In genomic region chr11:43556538-43556937, GRCm38 (mm10) we compare ENCODE assay signal across 20 mouse cellular contexts. TPM values are rescaled to one million over a fixed set of nuclear protein-coding genes. Genes with fewer than 3 reads are reported as not detected.
DNase-seq lines count a peak whose midpoint lies in the region; ATAC-seq and TF ChIP-seq lines count a peak whose summit lies in the region.
"Had no signal": no experiment of that assay in that cellular context is flagged by ENCODE, and none has a peak within 500 bp of the region (broad histone marks: within the 10 kb centered on the region; RNA-seq: fewer than 3 reads in every experiment).

No protein-coding gene starts in this region.

- 77% methylated on average over 11 of the region's 11 CpGs for WGBS in heart, embryonic 13.5 days
- WGBS in liver, adult 2 months: 74% methylated on average over 11 of the region's 11 CpGs
- WGBS in liver, embryonic 12.5 days (ENCODE audit: insufficient replicate concordance): 73% methylated on average over 11 of the region's 11 CpGs

- in situ Hi-C loops in CH12.LX (cut with MboI; ENCODE audit: low pct_ligation_motif_present, low pct_unique_long_range_greater_than_20kb, low sequenced_read_pairs): no loop called here

- peak; percentile 52 for TF ChIP-seq RAD21 in CH12.LX (IDR thresholded peaks at IDR 0.05; ENCODE audit: low read depth, low read length)

- TF ChIP-seq POLR2A in liver, adult 2 months (IDR thresholded peaks at IDR 0.05; ENCODE audit: extremely low read depth, insufficient read depth, low read length): no peak
- TF ChIP-seq POLR2A in CH12.LX (IDR thresholded peaks at IDR 0.05; ENCODE audit: low read depth, low read length): no peak

- H3K4me2 ChIP-seq in heart, embryonic 13.5 days: no peak overlapping the region
- no peak overlapping the region for H3K4me2 ChIP-seq in liver, embryonic 12.5 days
- H3K4me2 ChIP-seq in CH12.LX (ENCODE audit: insufficient read depth, low read depth, poor library complexity, severe bottlenecking): no peak overlapping the region
- H3K4me2 ChIP-seq: lung, embryonic 15.5 days; midbrain, embryonic 12.5 days had no signal

- no peak overlapping the region for H3K4me3 ChIP-seq in heart, embryonic 13.5 days
- H3K4me3 ChIP-seq in liver, adult 2 months (ENCODE audit: insufficient read depth, low read depth, low read length): no peak overlapping the region
- H3K4me3 ChIP-seq in liver, embryonic 12.5 days: no peak overlapping the region
- H3K4me3 ChIP-seq in CH12.LX (replicated peaks in 1 of 3; ENCODE audit: low read depth in 2 of 3, low read length in 2 of 3, poor library complexity in 1 of 3): no peak overlapping the region
- H3K4me3 ChIP-seq: hindbrain, embryonic 10.5 days; lung, embryonic 15.5 days; midbrain, embryonic 12.5 days had no signal

- TF ChIP-seq EP300 in CH12.LX (IDR thresholded peaks at IDR 0.05; ENCODE audit: low read length): no peak

- peaks cover 55% of the 10 kb centered on the region for H3K36me3 ChIP-seq in heart, embryonic 13.5 days
- H3K36me3 ChIP-seq in liver, adult 2 months (ENCODE audit: control insufficient read depth, insufficient read depth, low read length): no peaks in the 10 kb centered on the region
- H3K36me3 ChIP-seq in liver, embryonic 12.5 days: peaks cover 16% of the 10 kb centered on the region
- no peaks in the 10 kb centered on the region for H3K36me3 ChIP-seq in CH12.LX (replicated peaks in 1 of 2; ENCODE audit: control insufficient read depth in 1 of 2, insufficient read depth in 1 of 2, low read length in 1 of 2)

- dilution Hi-C loops in CH12.LX (cut with MboI; ENCODE audit: extremely low pct_ligation_motif_present, extremely low pct_unique_long_range_greater_than_20kb, low sequenced_read_pairs): no loop called here

- H3K4me1 ChIP-seq in heart, embryonic 13.5 days: peaks cover 53% of the 10 kb centered on the region
- H3K4me1 ChIP-seq in liver, adult 2 months (ENCODE audit: control insufficient read depth, insufficient read depth, low read length): peaks cover 4% of the 10 kb centered on the region
- peaks cover 12% of the 10 kb centered on the region for H3K4me1 ChIP-seq in liver, embryonic 12.5 days
- H3K4me1 ChIP-seq in CH12.LX (ENCODE audit: control insufficient read depth in 1 of 2, insufficient read depth in 2 of 2): 0 out of 4 replicates have a peak, but pooled peaks cover 0 to 3% of the 10 kb centered on the region in 2 experiments
- H3K4me1 ChIP-seq: lung, embryonic 15.5 days had no signal

- H3K27me3 ChIP-seq in heart, embryonic 13.5 days (replicated peaks): no peaks in the 10 kb centered on the region
- H3K27me3 ChIP-seq in liver, adult 2 months (ENCODE audit: control insufficient read depth, insufficient read depth, low read length): no peaks in the 10 kb centered on the region
- H3K27me3 ChIP-seq in liver, embryonic 12.5 days (replicated peaks): no peaks in the 10 kb centered on the region
- peaks cover 3% of the 10 kb centered on the region for H3K27me3 ChIP-seq in CH12.LX (replicated peaks)
- H3K27me3 ChIP-seq: lung, embryonic 15.5 days; midbrain, embryonic 12.5 days had no signal

- no peak for DNase-seq in heart, postnatal 14 days
- peak; percentile 19 for DNase-seq in liver, adult 2 months (ENCODE audit: extremely low read depth, low read depth, low spot score)
- DNase-seq in 416B (ENCODE audit: low read depth) (peak; percentile 50), CH12.LX (ENCODE audit: extremely low read depth) (no peak)
- DNase-seq in frontal cortex, postnatal 25 days (ENCODE audit: low spot score in 2 of 2): no peak
- DNase-seq: cerebellum, adult 9-10 months; kidney, adult 18-20 months; kidney, postnatal 4 days; right cerebral cortex, adult 18-20 months had no signal

- H3K9ac ChIP-seq in heart, embryonic 13.5 days: no peak overlapping the region
- H3K9ac ChIP-seq in liver, adult 2 months (ENCODE audit: low read depth, low read length): no peak overlapping the region
- no peak overlapping the region for H3K9ac ChIP-seq in liver, embryonic 12.5 days
- H3K9ac ChIP-seq in CH12.LX (ENCODE audit: insufficient read depth, low read depth): no peak overlapping the region
- H3K9ac ChIP-seq: lung, embryonic 15.5 days; midbrain, embryonic 12.5 days had no signal

- intact Hi-C loops in heart, postnatal 14 days (cut with DNase I): loop anchor here (2.0 kb wide), 1 partner anchor 62 kb away; no protein-coding TSS in a partner anchor

- H3K27ac ChIP-seq in heart, embryonic 13.5 days (replicated peaks): 0 out of 2 replicates have a peak overlapping the region, but pooled peaks have one; percentile 32
- no peak overlapping the region for H3K27ac ChIP-seq in liver, adult 2 months (replicated peaks; ENCODE audit: insufficient read depth, low read depth, low read length)
- no peak overlapping the region for H3K27ac ChIP-seq in liver, embryonic 12.5 days
- no peak overlapping the region for H3K27ac ChIP-seq in CH12.LX (ENCODE audit: insufficient read depth, low read depth)
- H3K27ac ChIP-seq: hindbrain, embryonic 10.5 days; lung, embryonic 15.5 days; midbrain, embryonic 12.5 days had no signal

- no peaks in the 10 kb centered on the region for H3K9me3 ChIP-seq in heart, embryonic 13.5 days
- no peaks in the 10 kb centered on the region for H3K9me3 ChIP-seq in liver, embryonic 12.5 days (replicated peaks)
- H3K9me3 ChIP-seq in CH12.LX (replicated peaks; ENCODE audit: low read length): no peaks in the 10 kb centered on the region
- H3K9me3 ChIP-seq: hindbrain, embryonic 10.5 days; lung, embryonic 15.5 days; midbrain, embryonic 12.5 days had no signal

- peak; percentile 52 for TF ChIP-seq CTCF in liver, adult 2 months (IDR thresholded peaks at IDR 0.05; ENCODE audit: low read depth, low read length)
- peak in 1 of 2 experiments; percentile 66; a peak in 2 of 4 replicates for TF ChIP-seq CTCF in CH12.LX (conservative IDR thresholded peaks at IDR 0.05 in 1 of 2, IDR thresholded peaks at IDR 0.05 in 1 of 2; ENCODE audit: low read depth in 2 of 2, low read length in 2 of 2)

- no peaks in the 10 kb centered on the region for H3K79me2 ChIP-seq in liver, adult 2 months (ENCODE audit: control insufficient read depth, insufficient read depth, low read length)
- no peaks in the 10 kb centered on the region for H3K79me2 ChIP-seq in CH12.LX (replicated peaks; ENCODE audit: control insufficient read depth, extremely low read depth, insufficient read depth, poor library complexity, severe bottlenecking)

- no peak for ATAC-seq in heart, embryonic 13.5 days (ENCODE audit: extremely low read depth, insufficient number of reproducible peaks, low FRiP score, low TSS enrichment)
- ATAC-seq in liver, embryonic 12.5 days: no peak
- ATAC-seq in erythroblast, adult 5-6 weeks (replicated peaks; ENCODE audit: low FRiP score, poor library complexity, severe bottlenecking): no peak
- ATAC-seq: forebrain, embryonic 14.5 days had no signal

TF ChIP-seq in CH12.LX, 34 proteins besides CTCF, POLR2A, EP300 and RAD21:
- TF ChIP-seq MAZ (IDR thresholded peaks at IDR 0.05; ENCODE audit: low read depth, low read length) (no peak), ELF1 (IDR thresholded peaks at IDR 0.05; ENCODE audit: low read depth, low read length) (0 out of 2 replicates have a peak, but pooled peaks have one; percentile 14), SMC3 (IDR thresholded peaks at IDR 0.05; ENCODE audit: low read depth, low read length) (peak; percentile 57), ZNF384 (IDR thresholded peaks at IDR 0.05; ENCODE audit: low read depth, low read length) (no peak)

RNA-seq across cellular contexts. Expression of gene Ccnjl, which starts 28.0 kb away (rescaled TPM):
- 15.7 and 20.7 TPM in 2 replicates for polyA plus RNA-seq in heart, embryonic 13.5 days (2015; fragmentation: Nextera tagmentation; extraction: Ambion mirVana)
- 1 to 10 TPM; 7.4 to 8.5 TPM for total RNA-seq in heart, postnatal 14 days (2021)
- total RNA-seq in liver, adult 2 months (2014; rRNA removed): 0.07 and 0.09 TPM in 2 replicates
- polyA plus RNA-seq in liver, adult 2 months (2012; rRNA removed): 0.10 and 0.20 TPM in 2 replicates
- 5.4 and 5.6 TPM in 2 replicates for polyA plus RNA-seq in liver, embryonic 12.5 days (2016; fragmentation: Nextera tagmentation; extraction: Ambion mirVana)
- total RNA-seq in CH12.LX (2012; rRNA removed) (not detected in 2 replicates), CH12.LX (2014; rRNA removed) (not detected in 2 replicates)
- not detected in 2 replicates for polyA plus RNA-seq in CH12.LX (2012; ENCODE audit: insufficient read length, low read depth)
- total RNA-seq in erythroblast, adult 5-6 weeks (2015; ENCODE audit: low replicate concordance): not detected in 2 replicates
- 0.98 TPM in 1 of 2 replicates, not detected in the other for total RNA-seq in erythroblast, adult 5-6 weeks (2017; ENCODE audit: low replicate concordance)

RNA-seq across cellular contexts. Expression of gene 4933415A04Rik, which starts 30.3 kb away (rescaled TPM):
- polyA plus RNA-seq in heart, embryonic 13.5 days (2015; fragmentation: Nextera tagmentation; extraction: Ambion mirVana): 4.7 and 5.0 TPM in 2 replicates
- 1 to 10 TPM; 1.2 to 1.6 TPM for total RNA-seq in heart, postnatal 14 days (2021)
- not detected in 2 replicates for total RNA-seq in liver, adult 2 months (2014; rRNA removed)
- not detected in 2 replicates for polyA plus RNA-seq in liver, adult 2 months (2012; rRNA removed)
- 1.0 and 1.4 TPM in 2 replicates for polyA plus RNA-seq in liver, embryonic 12.5 days (2016; fragmentation: Nextera tagmentation; extraction: Ambion mirVana)
- total RNA-seq in CH12.LX (2012; rRNA removed): not detected in 2 replicates
- total RNA-seq in CH12.LX (2014; rRNA removed): not detected in 2 replicates
- polyA plus RNA-seq in CH12.LX (2012; ENCODE audit: insufficient read length, low read depth): not detected in 2 replicates
- total RNA-seq in erythroblast, adult 5-6 weeks (2015; ENCODE audit: low replicate concordance): not detected in 2 replicates
- total RNA-seq in erythroblast, adult 5-6 weeks (2017; ENCODE audit: low replicate concordance): not detected in 2 replicates

RNA-seq across cellular contexts. Expression of gene Fabp6, which starts 44.8 kb away (rescaled TPM):
- polyA plus RNA-seq in heart, embryonic 13.5 days (2015; fragmentation: Nextera tagmentation; extraction: Ambion mirVana): not detected in 2 replicates
- not detected for total RNA-seq in heart, postnatal 14 days (2021)
- not detected in 2 replicates for total RNA-seq in liver, adult 2 months (2014; rRNA removed)
- polyA plus RNA-seq in liver, adult 2 months (2012; rRNA removed): not detected in 2 replicates
- polyA plus RNA-seq in liver, embryonic 12.5 days (2016; fragmentation: Nextera tagmentation; extraction: Ambion mirVana): not detected in 2 replicates
- total RNA-seq in CH12.LX (2012; rRNA removed) (not detected in 2 replicates), CH12.LX (2014; rRNA removed) (not detected in 2 replicates)
- not detected in 2 replicates for polyA plus RNA-seq in CH12.LX (2012; ENCODE audit: insufficient read length, low read depth)
- not detected in 2 replicates for total RNA-seq in erythroblast, adult 5-6 weeks (2015; ENCODE audit: low replicate concordance)
- not detected in 2 replicates for total RNA-seq in erythroblast, adult 5-6 weeks (2017; ENCODE audit: low replicate concordance)
- total RNA-seq: gastrocnemius, adult 8-10 months; left cerebral cortex, adult 18-20 months had no signal
- polyA plus RNA-seq: forebrain, embryonic 14.5 days; hindbrain, embryonic 10.5 days; limb, embryonic 11.5 days; lung, embryonic 15.5 days; midbrain, embryonic 12.5 days; spleen, adult 2 months had no signal

Comparison
In these comparisons a context has a peak if more than half of its experiments do, and no peak if none do; other contexts are left out.
1. DNase-seq: peak in liver, adult 2 months (single experiment) and 416B (single experiment); none in heart, postnatal 14 days (0 of 2), CH12.LX (single experiment) and frontal cortex, postnatal 25 days (0 of 2).